Mouse (Mus musculus) intestine, postnatal 0 days (tissue): ENCODE results near the gene Hist1h4h. TPM values are rescaled to one million over a fixed set of nuclear protein-coding genes. Genes with fewer than 3 reads are reported as not detected.

Experiments used
- ATAC-seq: fragments of 200-750 bp; cut with Nextera tagmentation; 2 replicates; pipeline ENCODE4 v1.8.0; 2017; ENCODE audit warnings: mild to moderate bottlenecking, moderate TSS enrichment, moderate library complexity
- H3K27ac ChIP-seq: fragments of 300-500 bp; sonication (generic); 2 replicates; pipeline ENCODE4 v1.5.1; 2014; ENCODE audit warnings: mild to moderate bottlenecking, low read depth, low read length, moderate library complexity
- H3K27me3 ChIP-seq: fragments of 300-500 bp; sonication (generic); replicated peaks from 2 replicates; pipeline ENCODE4 v1.6.1; 2014; ENCODE audit warnings: low read length, mixed read lengths; ENCODE audit not compliant: control insufficient read depth, insufficient read depth
- H3K36me3 ChIP-seq: fragments of 300-500 bp; sonication (generic); 2 replicates; pipeline ENCODE4 v1.6.1; 2014; ENCODE audit warnings: mild to moderate bottlenecking, moderate library complexity; ENCODE audit not compliant: control insufficient read depth, insufficient read depth
- H3K4me1 ChIP-seq: fragments of 300-500 bp; sonication (generic); replicated peaks from 2 replicates; pipeline ENCODE4 v1.6.1; 2014; ENCODE audit warnings: antibody characterized with exemption, low read length, mixed read lengths; ENCODE audit not compliant: control insufficient read depth, insufficient read depth
- H3K4me2 ChIP-seq: fragments of 300-500 bp; sonication (generic); replicated peaks from 2 replicates; pipeline ENCODE4 v1.6.1; 2014; ENCODE audit warnings: low read depth, mild to moderate bottlenecking, moderate library complexity
- H3K4me3 ChIP-seq: fragments of 300-500 bp; sonication (generic); 2 replicates; pipeline ENCODE4 v1.5.1; 2014; ENCODE audit warnings: low read depth, low read length
- H3K9ac ChIP-seq: fragments of 300-500 bp; sonication (generic); 2 replicates; pipeline ENCODE4 v1.6.1; 2014; ENCODE audit warnings: mild to moderate bottlenecking, low read depth, low read length
- H3K9me3 ChIP-seq: fragments of 300-500 bp; sonication (generic); 2 replicates; pipeline ENCODE4 v1.6.1; 2016; ENCODE audit warnings: mixed run types; ENCODE audit not compliant: control insufficient read depth
- CTCF ChIP-seq: sonication (generic); IDR thresholded peaks from 2 replicates; pipeline ENCODE4 v1.5.1; 2016; ENCODE audit warnings: low read depth, mild to moderate bottlenecking, control low read depth, antibody characterized with exemption, moderate library complexity
- WGBS: fragments of 180-500 bp; shearing (Covaris S2); extraction: QIAGEN DNeasy Blood & Tissue Kit; methylation state at CpG from one replicate; pipeline ENCODE4 v1.1.7; 2014; 5-methylcytosine and 5-hydroxymethylcytosine counted together
- polyA plus RNA-seq: library from polyadenylated mRNA; unstranded; fragments of >200 nt; fragmentation: Nextera tagmentation; extraction: Ambion mirVana; gene quantifications from 2 replicates; pipeline ENCODE4 v1.2.1, GENCODE M21; 2015

Gene Hist1h4h
- polyA plus RNA-seq, 1 experiment from 2014 or later = 6.1 TPM

GRCm38 (mm10) chr13:23516822-23517602 lies 13.8 kb upstream of the Hist1h4h start:
- Histone ChIP-seq H3K36me3 (no peaks in the 10 kb centered on the region), H3K27me3 (no peaks in the 10 kb centered on the region), H3K27ac (peak overlapping the region; percentile 24; the same call in 1 of the 2 replicates), H3K4me3 (peak overlapping the region; percentile 52), H3K4me1 (no peaks in the 10 kb centered on the region), H3K9ac (0 out of 2 replicates have a peak overlapping the region, but pooled peaks have one; percentile 2), H3K9me3 (no peaks in the 10 kb centered on the region), H3K4me2 (peak overlapping the region; percentile 71)
- ATAC-seq = peak; percentile 62
- no peak for TF ChIP-seq CTCF
- WGBS = under 1% methylated on average over 19 of the region's 19 CpGs

DNA sequence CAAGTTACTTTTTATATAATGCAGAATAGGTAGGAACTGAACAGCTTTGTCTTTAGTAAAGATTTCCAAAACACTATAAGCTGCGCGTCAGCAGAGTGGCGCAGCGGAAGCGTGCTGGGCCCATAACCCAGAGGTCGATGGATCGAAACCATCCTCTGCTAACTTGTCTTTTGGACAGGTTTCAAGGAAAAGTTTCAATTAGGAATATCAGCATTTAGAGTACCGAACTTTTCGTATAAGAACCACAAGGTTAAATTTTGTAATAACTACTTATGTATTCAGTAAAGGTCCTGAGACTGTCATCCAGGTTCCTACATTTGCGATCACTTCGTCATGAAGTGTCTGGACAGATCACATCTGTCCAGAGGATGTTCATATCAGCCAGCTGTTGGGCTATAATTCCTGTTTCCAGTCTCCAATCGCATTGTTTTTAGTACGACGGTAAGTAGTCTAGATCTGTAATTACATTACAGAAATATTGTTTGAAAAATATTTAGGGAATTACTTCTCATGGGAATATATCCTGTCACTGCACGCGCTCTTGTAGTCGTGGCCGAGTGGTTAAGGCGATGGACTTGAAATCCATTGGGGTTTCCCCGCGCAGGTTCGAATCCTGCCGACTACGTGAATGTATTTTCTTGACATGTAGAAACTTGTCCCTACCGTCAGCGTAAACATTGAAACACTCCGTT lies 13.1 kb upstream of the Hist1h4h start:
- Histone ChIP-seq H3K4me2 (peak overlapping the region; percentile 71), H3K36me3 (no peaks in the 10 kb centered on the region), H3K27me3 (no peaks in the 10 kb centered on the region), H3K4me3 (peak overlapping the region; percentile 52), H3K4me1 (no peaks in the 10 kb centered on the region), H3K27ac (peak overlapping the region; percentile 24; the same call in 1 of the 2 replicates), H3K9ac (0 out of 2 replicates have a peak overlapping the region, but pooled peaks have one; percentile 2), H3K9me3 (no peaks in the 10 kb centered on the region)
- under 1% methylated on average over 27 of the region's 27 CpGs for WGBS
- TF ChIP-seq CTCF = no peak
- peak; percentile 91 for ATAC-seq

DNA sequence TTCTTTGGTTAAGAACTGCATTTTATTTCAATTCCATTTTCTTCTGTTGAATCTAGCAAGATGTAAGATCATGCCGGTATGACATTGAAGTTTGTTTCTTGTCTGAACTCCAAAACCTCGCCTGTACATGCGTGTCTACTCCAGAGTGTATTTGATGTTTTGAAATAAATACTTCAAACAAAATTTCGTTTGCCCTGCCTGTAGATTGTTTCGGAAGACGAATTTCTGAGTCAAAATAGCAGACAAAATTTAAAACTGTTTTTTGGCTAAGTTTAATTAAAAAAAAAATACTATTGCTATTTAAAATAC lies 12.6 kb upstream of the Hist1h4h start:
- no peak overlapping the region for H3K9ac ChIP-seq
- whole genome bisulfite sequencing = under 1% methylated on average over 6 of the region's 6 CpGs

DNA sequence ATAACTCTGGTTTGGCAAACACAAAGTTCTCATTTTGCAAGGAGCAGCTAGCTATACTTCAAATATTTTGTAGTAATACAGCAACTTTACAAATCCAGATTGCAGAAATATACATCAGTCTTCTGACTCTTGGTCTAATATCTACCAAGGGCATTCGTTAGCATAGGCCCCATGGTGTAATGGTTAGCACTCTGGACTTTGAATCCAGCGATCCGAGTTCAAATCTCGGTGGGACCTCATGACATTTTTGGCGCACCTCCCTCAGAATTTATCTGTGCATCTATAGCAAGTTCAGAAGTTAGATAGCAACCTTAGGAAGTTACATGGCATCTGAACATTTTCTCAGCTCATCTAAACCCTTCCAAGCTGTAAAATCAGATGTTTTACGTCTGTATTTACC lies 12.0 kb upstream of the Hist1h4h start:
- 0% methylated on average over 6 of the region's 6 CpGs for WGBS
- Histone ChIP-seq H3K27ac (no peak overlapping the region), H3K4me3 (peak overlapping the region; percentile 52)

More for the DNA sequence above, 12.6 kb upstream of the Hist1h4h start:
- Histone ChIP-seq H3K4me3 (peak overlapping the region; percentile 52), H3K36me3 (no peaks in the 10 kb centered on the region), H3K4me2 (peak overlapping the region; percentile 71), H3K27me3 (no peaks in the 10 kb centered on the region), H3K4me1 (no peaks in the 10 kb centered on the region), H3K9me3 (no peaks in the 10 kb centered on the region), H3K27ac (no peak overlapping the region)
- no peak for ATAC-seq
- TF ChIP-seq CTCF = no peak

DNA sequence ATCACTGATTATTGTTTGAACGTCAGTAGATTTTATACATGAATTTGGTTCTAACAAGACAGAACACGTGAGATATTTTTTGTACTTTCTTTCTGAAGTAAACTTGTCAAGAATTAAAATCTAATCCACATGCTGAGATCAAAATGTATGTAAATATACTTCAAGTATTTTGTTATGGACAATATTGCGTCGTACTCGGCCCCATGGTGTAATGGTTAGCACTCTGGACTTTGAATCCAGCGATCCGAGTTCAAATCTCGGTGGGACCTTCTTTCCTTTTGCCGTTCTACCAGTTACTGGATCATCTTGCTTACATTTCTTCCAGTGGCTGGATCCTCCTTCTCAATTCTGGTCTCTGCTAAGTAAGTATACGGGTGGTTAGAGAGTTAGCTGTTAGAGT lies 11.4 kb upstream of the Hist1h4h start:
- Histone ChIP-seq H3K4me2 (peak overlapping the region; percentile 71), H3K27ac (no peak overlapping the region), H3K4me1 (no peaks in the 10 kb centered on the region), H3K9me3 (no peaks in the 10 kb centered on the region), H3K36me3 (no peaks in the 10 kb centered on the region), H3K27me3 (no peaks in the 10 kb centered on the region), H3K4me3 (peak overlapping the region; percentile 52), H3K9ac (peak overlapping the region; percentile 18; the same call in 1 of the 2 replicates)
- ATAC-seq = peak; percentile 26; the same call in 1 of the 2 replicates
- no peak for TF ChIP-seq CTCF
- WGBS = 1% methylated on average over 10 of the region's 10 CpGs

More for the DNA sequence above, 12.0 kb upstream of the Hist1h4h start:
- no peaks in the 10 kb centered on the region for H3K36me3 ChIP-seq
- no peaks in the 10 kb centered on the region for H3K4me1 ChIP-seq
- no peaks in the 10 kb centered on the region for H3K27me3 ChIP-seq
- peak overlapping the region; percentile 71 for H3K4me2 ChIP-seq
- TF ChIP-seq CTCF = no peak
- peak; percentile 46; the same call in 1 of the 2 replicates for ATAC-seq
- peak overlapping the region; percentile 18; the same call in 1 of the 2 replicates for H3K9ac ChIP-seq
- no peaks in the 10 kb centered on the region for H3K9me3 ChIP-seq

GRCm38 (mm10) chr13:23521703-23522102 lies 9.1 kb upstream of the Hist1h4h start:
- WGBS = 1% methylated on average over 14 of the region's 14 CpGs
- no peak overlapping the region for H3K4me3 ChIP-seq
- peak overlapping the region; percentile 32 for H3K4me2 ChIP-seq
- TF ChIP-seq CTCF = no peak
- H3K9me3 ChIP-seq = no peaks in the 10 kb centered on the region
- no peaks in the 10 kb centered on the region for H3K36me3 ChIP-seq
- no peak overlapping the region for H3K9ac ChIP-seq
- H3K27me3 ChIP-seq = no peaks in the 10 kb centered on the region
- H3K4me1 ChIP-seq = peaks cover 3% of the 10 kb centered on the region; the same call in 1 of the 2 replicates
- no peak overlapping the region for H3K27ac ChIP-seq
- no peak for ATAC-seq
